7 mouse cellular contexts compared by ENCODE assay signal in genomic region chr2:25241438-25241775, GRCm38 (mm10). TPM values are rescaled to one million over a fixed set of nuclear protein-coding genes. Genes with fewer than 3 reads are reported as not detected.
DNase-seq lines count a peak whose midpoint lies in the region; ATAC-seq and TF ChIP-seq lines count a peak whose summit lies in the region.

No protein-coding gene starts in this region.

- peaks cover 24% of the 10 kb centered on the region for H3K36me3 ChIP-seq in megakaryocyte, embryonic 14.5 days (replicated peaks; ENCODE audit: low read length)
- no peaks in the 10 kb centered on the region for H3K36me3 ChIP-seq in forebrain, embryonic 11.5 days (ENCODE audit: control insufficient read depth, insufficient read depth, low read length)
- H3K36me3 ChIP-seq in limb, embryonic 14.5 days (ENCODE audit: control insufficient read depth, insufficient read depth, low read length): no peaks in the 10 kb centered on the region
- H3K36me3 ChIP-seq in stomach, embryonic 16.5 days (ENCODE audit: control insufficient read depth, insufficient read depth, low read length): 0 out of 2 replicates have a peak, but pooled peaks cover 5% of the 10 kb centered on the region

- peaks cover 45% of the 10 kb centered on the region for H3K4me1 ChIP-seq in megakaryocyte, embryonic 14.5 days
- no peaks in the 10 kb centered on the region; the same call in 1 of the 2 replicates for H3K4me1 ChIP-seq in forebrain, embryonic 11.5 days (replicated peaks; ENCODE audit: control insufficient read depth, insufficient read depth, low read length)
- H3K4me1 ChIP-seq in limb, embryonic 14.5 days (ENCODE audit: control insufficient read depth, insufficient read depth, low read length): peaks cover 12% of the 10 kb centered on the region; the same call in 1 of the 2 replicates
- H3K4me1 ChIP-seq in stomach, embryonic 16.5 days (ENCODE audit: control insufficient read depth, insufficient read depth, low read length): peaks cover 33% of the 10 kb centered on the region

- no peak for ATAC-seq in megakaryocyte, adult 5-6 weeks (ENCODE audit: poor library complexity, severe bottlenecking)
- peak; percentile 43 for ATAC-seq in forebrain, embryonic 11.5 days (replicated peaks; ENCODE audit: low FRiP score)
- no peak for ATAC-seq in limb, embryonic 14.5 days (ENCODE audit: low FRiP score, low read depth)
- peak; percentile 41 for ATAC-seq in stomach, embryonic 16.5 days (ENCODE audit: insufficient read depth, low FRiP score)

- peaks cover 73% of the 10 kb centered on the region for H3K27me3 ChIP-seq in megakaryocyte, embryonic 14.5 days (replicated peaks)
- H3K27me3 ChIP-seq in forebrain, embryonic 11.5 days (ENCODE audit: control insufficient read depth, insufficient read depth, low read length): peaks cover 6% of the 10 kb centered on the region; the same call in 1 of the 2 replicates
- peaks cover 14% of the 10 kb centered on the region for H3K27me3 ChIP-seq in limb, embryonic 14.5 days (ENCODE audit: control insufficient read depth, insufficient read depth, low read length)
- peaks cover 15% of the 10 kb centered on the region for H3K27me3 ChIP-seq in stomach, embryonic 16.5 days (ENCODE audit: control insufficient read depth, insufficient read depth, low read length)

- no peak overlapping the region for H3K9ac ChIP-seq in forebrain, embryonic 11.5 days (ENCODE audit: low read length)
- H3K9ac ChIP-seq in limb, embryonic 14.5 days (ENCODE audit: low read depth, low read length, severe bottlenecking): no peak overlapping the region
- H3K9ac ChIP-seq in stomach, embryonic 16.5 days (ENCODE audit: low read length): peak overlapping the region; percentile 80

- no peaks in the 10 kb centered on the region for H3K9me3 ChIP-seq in megakaryocyte, embryonic 14.5 days
- no peaks in the 10 kb centered on the region for H3K9me3 ChIP-seq in forebrain, embryonic 11.5 days (ENCODE audit: control insufficient read depth, low read length)
- H3K9me3 ChIP-seq in limb, embryonic 14.5 days (ENCODE audit: control insufficient read depth, low read length): no peaks in the 10 kb centered on the region
- H3K9me3 ChIP-seq in stomach, embryonic 16.5 days (replicated peaks; ENCODE audit: control insufficient read depth, low read length): no peaks in the 10 kb centered on the region

- no peak overlapping the region for H3K27ac ChIP-seq in forebrain, embryonic 11.5 days (ENCODE audit: low read depth, low read length)
- H3K27ac ChIP-seq in limb, embryonic 14.5 days (replicated peaks; ENCODE audit: low read depth, low read length): no peak overlapping the region
- H3K27ac ChIP-seq in stomach, embryonic 16.5 days (ENCODE audit: low read length): peak overlapping the region; percentile 70

- DNase-seq in forebrain, embryonic 11.5 days (ENCODE audit: low spot score): no peak
- no peak for DNase-seq in limb, embryonic 14.5 days (ENCODE audit: low spot score)
- no peak for DNase-seq in ovary, postnatal 36 days (ENCODE audit: low spot score)
- DNase-seq in retina, postnatal 1 day: no peak

- H3K4me2 ChIP-seq in forebrain, embryonic 11.5 days (ENCODE audit: low read depth, low read length, severe bottlenecking): peak overlapping the region; percentile 97
- H3K4me2 ChIP-seq in limb, embryonic 14.5 days (replicated peaks; ENCODE audit: low read depth, low read length, severe bottlenecking): peak overlapping the region; percentile 91
- H3K4me2 ChIP-seq in stomach, embryonic 16.5 days (ENCODE audit: low read depth, low read length): peak overlapping the region; percentile 96

- peak overlapping the region; percentile 89 for H3K4me3 ChIP-seq in megakaryocyte, embryonic 14.5 days (replicated peaks)
- H3K4me3 ChIP-seq in forebrain, embryonic 11.5 days (ENCODE audit: low read depth, low read length): peak overlapping the region; percentile 63
- peak overlapping the region; percentile 50 for H3K4me3 ChIP-seq in limb, embryonic 14.5 days (replicated peaks; ENCODE audit: low read length)
- H3K4me3 ChIP-seq in stomach, embryonic 16.5 days (replicated peaks; ENCODE audit: low read length): peak overlapping the region; percentile 57

- WGBS in forebrain, embryonic 11.5 days: 14% methylated on average over 6 of the region's 6 CpGs
- WGBS in limb, embryonic 14.5 days: 4% methylated on average over 6 of the region's 6 CpGs
- WGBS in stomach, embryonic 16.5 days: 11% methylated on average over 6 of the region's 6 CpGs

- no peak for TF ChIP-seq POLR2A in limb, embryonic 14.5 days (IDR thresholded peaks at IDR 0.05; ENCODE audit: borderline replicate concordance, extremely low read depth, insufficient read depth, insufficient read length)

RNA-seq across cellular contexts. Expression of gene Rnf208, which starts 0.6 kb away (rescaled TPM):
- polyA plus RNA-seq in megakaryocyte, embryonic 14.5 days (2012; ENCODE audit: insufficient read depth, low replicate concordance): 3.8 and 7.6 TPM in 2 replicates
- total RNA-seq in megakaryocyte, adult 5-6 weeks (2015): 0.14 TPM in 1 of 2 replicates, not detected in the other
- total RNA-seq in megakaryocyte, adult 5-6 weeks (2017): not detected in 2 replicates
- polyA plus RNA-seq in forebrain, embryonic 11.5 days (2014; fragmentation: Nextera tagmentation; extraction: Ambion mirVana): 33.0 and 37.6 TPM in 2 replicates
- polyA plus RNA-seq in limb, embryonic 14.5 days (2012; rRNA removed): 14.8 and 19.1 TPM in 2 replicates
- polyA plus RNA-seq in limb, embryonic 14.5 days (2014; fragmentation: Nextera tagmentation; extraction: Ambion mirVana): 13.0 and 15.8 TPM in 2 replicates
- 11.3 and 14.2 TPM in 2 replicates for polyA plus RNA-seq in stomach, embryonic 16.5 days (2015; fragmentation: Nextera tagmentation; extraction: Ambion mirVana)

RNA-seq across cellular contexts. Expression of gene Cysrt1, which starts 0.8 kb away (rescaled TPM):
- not detected in 2 replicates for polyA plus RNA-seq in megakaryocyte, embryonic 14.5 days (2012; ENCODE audit: insufficient read depth, low replicate concordance)
- not detected in 2 replicates for total RNA-seq in megakaryocyte, adult 5-6 weeks (2015)
- not detected in 2 replicates for total RNA-seq in megakaryocyte, adult 5-6 weeks (2017)
- not detected in 2 replicates for polyA plus RNA-seq in forebrain, embryonic 11.5 days (2014; fragmentation: Nextera tagmentation; extraction: Ambion mirVana)
- 0.65 and 1.5 TPM in 2 replicates for polyA plus RNA-seq in limb, embryonic 14.5 days (2012; rRNA removed)
- 2.8 and 7.6 TPM in 2 replicates for polyA plus RNA-seq in limb, embryonic 14.5 days (2014; fragmentation: Nextera tagmentation; extraction: Ambion mirVana)
- 66.0 and 120 TPM in 2 replicates for polyA plus RNA-seq in stomach, embryonic 16.5 days (2015; fragmentation: Nextera tagmentation; extraction: Ambion mirVana)

RNA-seq across cellular contexts. Expression of gene Rnf224, which starts 4.8 kb away (rescaled TPM):
- not detected in 2 replicates for polyA plus RNA-seq in megakaryocyte, embryonic 14.5 days (2012; ENCODE audit: insufficient read depth, low replicate concordance)
- not detected in 2 replicates for total RNA-seq in megakaryocyte, adult 5-6 weeks (2015)
- total RNA-seq in megakaryocyte, adult 5-6 weeks (2017): not detected in 2 replicates
- polyA plus RNA-seq in forebrain, embryonic 11.5 days (2014; fragmentation: Nextera tagmentation; extraction: Ambion mirVana): not detected in 2 replicates
- polyA plus RNA-seq in limb, embryonic 14.5 days (2012; rRNA removed): 0.05 TPM in 1 of 2 replicates, not detected in the other
- not detected in 2 replicates for polyA plus RNA-seq in limb, embryonic 14.5 days (2014; fragmentation: Nextera tagmentation; extraction: Ambion mirVana)
- polyA plus RNA-seq in stomach, embryonic 16.5 days (2015; fragmentation: Nextera tagmentation; extraction: Ambion mirVana): 0.23 and 0.64 TPM in 2 replicates

RNA-seq across cellular contexts. Expression of gene AL732309.1, which starts 5.3 kb away (rescaled TPM):
- 1.1 TPM in 1 of 2 replicates, not detected in the other for polyA plus RNA-seq in megakaryocyte, embryonic 14.5 days (2012; ENCODE audit: insufficient read depth, low replicate concordance)
- 4.7 TPM in 2 replicates for total RNA-seq in megakaryocyte, adult 5-6 weeks (2015)
- total RNA-seq in megakaryocyte, adult 5-6 weeks (2017): 1.7 TPM in 1 of 2 replicates, not detected in the other
- 5.1 and 5.8 TPM in 2 replicates for polyA plus RNA-seq in forebrain, embryonic 11.5 days (2014; fragmentation: Nextera tagmentation; extraction: Ambion mirVana)
- 19.2 and 24.6 TPM in 2 replicates for polyA plus RNA-seq in limb, embryonic 14.5 days (2012; rRNA removed)
- 6.4 and 8.3 TPM in 2 replicates for polyA plus RNA-seq in limb, embryonic 14.5 days (2014; fragmentation: Nextera tagmentation; extraction: Ambion mirVana)
- 10.1 and 12.8 TPM in 2 replicates for polyA plus RNA-seq in stomach, embryonic 16.5 days (2015; fragmentation: Nextera tagmentation; extraction: Ambion mirVana)

RNA-seq across cellular contexts. Expression of gene Slc34a3, which starts 7.2 kb away (rescaled TPM):
- not detected in 2 replicates for polyA plus RNA-seq in megakaryocyte, embryonic 14.5 days (2012; ENCODE audit: insufficient read depth, low replicate concordance)
- not detected in 2 replicates for total RNA-seq in megakaryocyte, adult 5-6 weeks (2015)
- total RNA-seq in megakaryocyte, adult 5-6 weeks (2017): not detected in 2 replicates
- not detected in 2 replicates for polyA plus RNA-seq in forebrain, embryonic 11.5 days (2014; fragmentation: Nextera tagmentation; extraction: Ambion mirVana)
- polyA plus RNA-seq in limb, embryonic 14.5 days (2012; rRNA removed): 0.19 TPM in 1 of 2 replicates, not detected in the other
- polyA plus RNA-seq in limb, embryonic 14.5 days (2014; fragmentation: Nextera tagmentation; extraction: Ambion mirVana): not detected in 2 replicates
- polyA plus RNA-seq in stomach, embryonic 16.5 days (2015; fragmentation: Nextera tagmentation; extraction: Ambion mirVana): 0.71 and 1.1 TPM in 2 replicates

Comparison
In these comparisons a context has a peak if more than half of its experiments do, and no peak if none do; other contexts are left out.
1. ATAC-seq: peak in forebrain, embryonic 11.5 days (single experiment) and stomach, embryonic 16.5 days (single experiment); none in megakaryocyte, adult 5-6 weeks (single experiment) and limb, embryonic 14.5 days (single experiment).
2. Peak in every context shown above with its lines, with median percentiles within 50 percentile points of each other: H3K4me3 ChIP-seq and H3K4me2 ChIP-seq.